Mouse (Mus musculus) layer of hippocampus, postnatal 25 days (tissue): Measurements from ENCODE around the gene Foxo1. TPM values are rescaled to one million over a fixed set of nuclear protein-coding genes. Genes with fewer than 3 reads are reported as not detected.

Experiments
- total RNA-seq, 2 experiments: library from RNA; stranded (reverse); gene quantifications; 2 replicates each; pipeline ENCODE4 v1.2.3; 2021

Foxo1 gene
- total RNA-seq, 2 experiments from 2014 or later, result 20.5 to 21.1 TPM

Other genes with a start within 250 kb of the Foxo1 start
- 10 to 100 TPM in 1 of 2 experiments, 1 to 10 TPM in 1; 7.3 to 10.0 TPM for gene Maml3, start 163.3 kb upstream of the Foxo1 start, total RNA-seq